Mouse (Mus musculus) natural killer cell, adult 2 months (primary cell): ENCODE measurements around the gene Cisd1.

Source experiments
- DNase-seq, 2 experiments: peaks; one replicate each; pipeline ENCODE4 v3.0.0; 2022; ENCODE audit warnings: low spot score in 2 of 2

Gene Cisd1

DNA sequence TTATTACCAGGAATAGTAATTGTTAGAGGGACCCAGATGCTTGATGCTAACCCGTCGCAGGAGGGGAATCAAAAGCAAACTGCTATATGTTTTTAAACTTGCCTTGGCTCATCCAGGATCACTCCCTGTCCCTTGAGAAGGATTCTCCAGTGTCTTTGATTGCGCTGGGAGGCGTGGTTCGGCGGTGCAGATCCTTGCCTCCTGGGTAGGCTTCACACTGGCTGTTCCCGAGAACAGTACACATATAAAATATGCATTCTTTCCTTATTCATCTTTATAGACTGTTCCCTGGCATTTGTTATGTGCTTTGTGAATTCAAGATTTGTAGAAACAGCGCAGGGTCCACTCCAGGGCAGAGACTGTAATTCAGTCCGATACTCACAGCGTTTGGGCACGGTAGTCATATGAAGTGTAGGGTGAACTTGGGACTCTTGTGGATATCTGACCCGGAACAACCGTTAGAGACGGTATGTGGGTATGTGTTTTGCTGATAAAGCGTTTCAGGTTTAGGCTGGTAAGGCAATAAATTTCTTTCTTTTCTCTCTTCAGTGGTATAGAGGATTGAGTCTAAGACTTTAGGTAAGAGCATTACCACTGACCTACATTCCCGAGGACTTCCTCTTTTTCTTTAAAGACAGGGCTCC lies 4.0 kb upstream of the Cisd1 start:
- DNase-seq = no peak

DNA sequence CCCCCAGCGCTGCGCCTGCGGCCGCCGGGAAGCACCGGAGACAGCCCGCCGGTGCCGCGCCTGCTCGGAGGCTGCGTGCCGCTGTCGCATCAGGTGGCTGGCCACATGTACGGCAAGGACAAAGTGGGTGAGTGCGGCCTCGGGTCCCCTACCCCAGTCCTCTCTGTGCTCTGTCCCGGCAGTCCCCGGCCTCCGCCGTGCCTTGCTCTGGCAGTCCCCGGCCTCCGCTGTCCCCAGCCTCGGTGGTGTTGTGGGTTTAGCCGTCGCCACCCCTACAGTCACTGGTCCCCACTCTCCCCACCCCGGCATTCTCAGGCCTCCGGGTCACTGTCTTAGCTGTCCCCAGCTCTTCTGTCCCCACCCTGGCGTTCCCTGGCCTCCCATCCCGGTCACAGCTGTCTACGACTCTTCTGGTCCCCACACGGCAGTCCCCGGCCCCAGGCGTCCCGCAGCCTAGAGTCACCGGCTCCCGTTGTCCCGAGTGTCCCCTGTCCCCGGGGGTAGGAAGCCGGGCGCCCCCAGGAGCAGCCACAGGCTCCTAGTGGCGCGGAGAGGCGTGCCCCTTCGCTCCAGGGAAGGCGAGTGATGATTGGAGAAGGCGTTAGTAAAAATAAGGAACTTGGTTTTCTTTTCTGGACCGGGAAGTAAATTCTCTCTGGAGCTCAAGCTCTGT lies 3.3 kb upstream of the Cisd1 start:
- DNase-seq = no peak

DNA sequence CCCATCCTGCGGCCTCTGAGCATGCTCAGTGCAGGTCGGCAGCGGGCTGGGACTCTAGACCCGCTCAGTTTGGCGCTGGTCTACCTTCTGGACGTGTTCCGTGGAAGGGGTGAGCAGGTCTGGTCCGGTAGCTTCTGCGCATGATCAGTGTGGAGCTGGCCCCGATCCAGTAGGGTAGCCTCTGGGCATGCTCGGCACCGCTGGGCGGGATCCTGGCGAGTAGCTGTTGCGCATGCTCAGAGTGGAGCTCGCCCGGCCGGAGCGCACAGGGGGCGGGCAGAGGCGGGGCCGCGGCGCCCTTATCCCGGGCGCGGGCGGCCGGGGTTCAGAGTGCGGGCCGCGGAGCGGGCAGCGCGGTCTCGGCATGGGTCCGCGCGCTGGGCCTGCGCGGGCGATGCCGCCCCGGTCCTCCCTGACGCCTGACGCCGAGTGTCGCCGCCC lies 2.8 kb upstream of the Cisd1 start, which contains the start of gene Ipmk:
Gene Ipmk, plus strand, starts transcription at position 255 of the 441 bp plus-strand sequence.
- DNase-seq = peak; percentile 95 to 97

DNA sequence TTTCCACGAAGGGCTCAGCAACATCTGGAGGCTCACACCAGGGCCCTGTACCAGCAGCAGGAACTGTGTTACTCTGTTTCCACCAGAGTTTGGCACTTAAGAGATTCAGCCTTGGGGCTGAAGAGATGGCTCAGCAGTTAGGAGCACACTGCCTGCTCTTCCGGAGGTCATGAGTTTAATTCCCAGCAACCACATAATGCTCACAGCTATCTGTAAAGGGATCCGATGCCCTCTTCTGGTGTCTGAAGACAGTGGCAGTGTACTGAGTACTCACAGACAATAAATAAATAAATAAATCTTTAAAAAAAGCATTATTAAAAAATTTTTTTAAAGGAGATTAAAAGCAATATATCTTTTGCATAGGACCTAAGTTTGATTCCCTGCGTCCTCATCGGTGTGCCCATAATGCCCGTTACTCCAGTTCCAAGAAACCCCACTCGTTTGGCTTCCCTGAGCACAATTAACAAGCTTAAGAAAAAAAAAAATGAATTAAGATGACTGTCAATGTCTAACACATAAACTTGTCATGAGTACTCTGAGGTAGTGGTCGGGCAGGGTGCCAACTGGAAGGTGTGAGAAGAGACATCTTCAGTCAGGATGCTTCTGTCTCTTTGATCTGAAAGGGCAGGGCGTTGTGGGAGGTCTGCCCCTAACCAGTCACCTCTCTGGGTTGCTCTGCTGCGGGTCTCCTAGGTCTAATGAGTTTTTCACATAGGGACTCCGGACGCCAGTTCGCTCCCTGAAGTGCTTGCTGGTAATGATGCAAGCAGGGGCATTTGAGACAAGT lies 2.2 kb upstream of the Cisd1 start:
- peak; percentile 81 to 88 for DNase-seq

GRCm38 (mm10) chr10:71346106-71346505 lies 1.4 kb upstream of the Cisd1 start:
- no peak for DNase-seq

GRCm38 (mm10) chr10:71343567-71344265 lies 1.0 kb downstream of the Cisd1 start:
- DNase-seq = no peak

DNA sequence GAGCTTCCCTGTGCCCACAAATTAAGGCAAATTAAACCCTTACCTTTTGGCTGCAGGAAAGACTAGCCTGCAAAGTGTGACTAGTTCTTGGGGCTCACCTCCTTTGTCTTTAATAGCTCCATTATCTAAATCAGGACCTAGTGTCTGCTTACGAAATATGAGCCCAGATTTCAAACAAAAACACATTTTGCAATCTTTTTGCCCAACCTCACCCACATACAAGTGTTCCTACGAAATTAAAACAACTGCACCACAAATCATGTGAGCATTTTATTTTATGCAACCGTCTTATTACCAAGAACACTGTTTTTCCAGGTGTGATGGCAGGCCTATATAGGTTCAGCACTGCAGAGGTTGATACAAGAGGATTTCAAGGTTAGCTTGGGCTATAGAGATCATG lies 1.6 kb downstream of the Cisd1 start:
- DNase-seq = no peak

DNA sequence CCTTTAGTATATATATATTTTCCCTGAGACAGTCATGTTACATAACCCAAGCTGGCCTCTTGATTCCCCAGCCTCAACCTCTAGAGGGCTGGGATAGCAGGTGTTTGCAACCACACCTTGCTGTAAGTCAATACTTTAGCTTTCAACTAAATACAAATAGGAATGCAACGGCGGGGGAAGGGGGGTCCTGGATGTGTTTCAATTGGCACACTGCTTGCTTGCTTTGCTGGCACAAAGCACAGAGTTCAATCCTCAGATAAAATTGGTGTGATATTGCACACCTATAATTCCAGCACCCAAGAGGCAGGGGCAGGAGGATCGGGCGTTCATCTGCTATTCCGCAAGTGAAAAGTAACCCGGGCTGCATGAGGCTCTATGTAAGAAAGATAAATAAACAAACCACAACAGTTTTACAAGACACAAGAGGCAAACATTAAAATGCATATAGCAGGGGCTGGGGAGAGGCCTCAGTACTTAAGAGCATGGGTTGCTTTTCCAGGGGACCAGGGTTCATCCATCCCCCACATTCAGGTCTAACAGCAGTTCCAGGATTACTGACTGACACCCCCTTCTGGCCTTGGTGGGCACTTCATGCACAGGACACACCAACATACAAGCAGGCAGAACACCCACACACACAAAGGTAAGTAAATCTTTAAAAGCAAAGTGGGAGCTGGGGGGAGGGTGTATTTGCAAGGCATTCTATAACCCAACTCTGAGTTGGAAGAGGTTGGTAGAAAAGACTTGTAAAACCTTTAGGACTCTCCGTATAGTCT lies 2.5 kb downstream of the Cisd1 start:
- peak; percentile 3 to 18 for DNase-seq

DNA sequence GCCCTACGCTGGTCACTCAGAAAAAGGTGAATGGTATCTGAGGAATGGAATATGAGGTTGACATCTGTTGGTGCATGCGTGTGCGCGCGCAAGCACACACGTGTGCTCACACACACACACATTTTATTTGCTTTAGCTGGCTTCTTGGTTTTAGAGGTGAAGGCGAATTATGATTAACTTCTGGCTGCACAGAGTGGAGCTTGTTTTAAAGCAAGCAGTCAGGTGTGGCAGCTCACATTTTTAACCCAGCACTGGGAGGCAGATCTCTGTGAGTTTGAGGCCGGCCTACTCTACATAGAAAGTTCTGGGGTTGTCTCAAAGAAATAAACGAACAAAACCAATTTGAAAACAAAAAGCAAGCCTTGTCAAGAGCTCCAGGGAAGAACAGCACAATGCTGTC lies 3.5 kb downstream of the Cisd1 start:
- no peak for DNase-seq

GRCm38 (mm10) chr10:71340195-71340594 lies 4.6 kb downstream of the Cisd1 start:
- no peak for DNase-seq

DNA sequence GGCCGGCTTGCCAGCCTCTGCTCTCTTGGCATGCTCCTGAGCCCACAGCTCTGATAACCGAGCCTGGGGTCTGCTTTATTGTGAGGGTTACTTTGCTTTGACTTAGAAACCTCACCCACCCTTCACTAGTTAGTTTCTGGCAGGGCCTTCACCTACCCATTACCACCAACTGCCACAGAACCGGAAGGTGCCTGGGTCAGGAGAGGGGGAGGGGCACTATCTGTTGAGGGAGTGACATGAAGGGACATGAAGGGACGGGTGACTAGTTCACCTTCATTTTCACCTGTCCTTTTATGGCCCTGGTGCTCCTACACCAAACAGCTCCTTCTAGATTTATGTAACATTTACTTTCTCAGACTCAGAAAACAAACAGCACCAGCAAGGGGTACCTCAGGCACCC lies 5.3 kb downstream of the Cisd1 start:
- DNase-seq = peak in 1 of 2 experiments; percentile 14

DNA sequence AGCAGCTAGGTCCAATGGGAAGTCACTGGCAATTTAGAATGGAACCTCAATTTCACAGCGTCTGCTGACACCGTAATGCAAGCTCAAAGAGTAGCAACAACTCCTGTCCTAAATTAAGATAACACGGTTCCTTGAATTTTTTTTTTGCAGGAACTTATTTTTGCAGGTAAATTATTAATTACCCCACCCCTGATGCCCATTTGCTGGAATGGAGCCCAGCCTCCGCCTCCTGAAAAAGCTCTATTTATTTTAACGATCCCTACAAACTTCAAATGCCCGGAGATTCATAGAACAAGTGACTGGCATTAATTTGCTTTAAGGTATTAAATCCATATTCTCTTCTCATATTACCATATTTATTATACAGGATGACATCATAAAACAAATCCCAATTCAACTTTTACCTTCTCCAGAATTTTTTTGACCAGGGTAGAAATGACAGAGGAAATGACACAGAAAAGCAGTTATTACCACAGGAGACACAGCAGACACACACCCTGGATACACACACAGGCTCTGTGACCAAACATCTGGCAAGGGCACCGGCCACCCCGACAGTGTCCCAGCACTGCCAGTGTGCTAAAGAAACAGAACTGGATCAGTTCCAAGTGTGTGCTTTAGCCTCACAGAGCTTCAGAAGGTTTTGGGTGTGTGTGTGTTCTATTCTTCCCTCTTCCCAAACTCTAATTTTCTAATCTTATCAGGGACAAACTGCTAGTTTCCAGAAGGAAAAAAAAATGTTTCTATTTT lies 6.4 kb downstream of the Cisd1 start:
- DNase-seq = no peak

DNA sequence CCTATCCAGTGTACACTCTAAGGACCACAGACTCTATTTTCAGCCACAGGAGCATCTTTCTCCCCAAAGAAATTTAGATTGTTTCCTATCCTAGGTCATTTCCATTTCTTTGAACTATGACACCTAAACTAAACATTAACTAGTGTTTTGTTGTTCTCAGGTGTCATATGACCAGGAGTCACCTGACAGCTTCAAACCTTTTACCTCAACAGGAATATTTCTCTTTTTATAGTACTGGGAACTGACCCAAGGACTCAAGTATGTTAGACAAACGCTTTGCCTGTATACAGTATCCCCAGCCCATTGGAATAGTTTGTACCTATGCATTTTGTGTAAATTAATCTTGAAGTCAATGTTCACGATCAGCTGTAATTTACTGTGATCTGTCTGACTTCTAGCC lies 7.0 kb downstream of the Cisd1 start:
- DNase-seq = no peak

- DNase-seq = no peak
These were observed 11.9 kb downstream of the Cisd1 start for GRCm38 (mm10) chr10:71332859-71333258.

DNA sequence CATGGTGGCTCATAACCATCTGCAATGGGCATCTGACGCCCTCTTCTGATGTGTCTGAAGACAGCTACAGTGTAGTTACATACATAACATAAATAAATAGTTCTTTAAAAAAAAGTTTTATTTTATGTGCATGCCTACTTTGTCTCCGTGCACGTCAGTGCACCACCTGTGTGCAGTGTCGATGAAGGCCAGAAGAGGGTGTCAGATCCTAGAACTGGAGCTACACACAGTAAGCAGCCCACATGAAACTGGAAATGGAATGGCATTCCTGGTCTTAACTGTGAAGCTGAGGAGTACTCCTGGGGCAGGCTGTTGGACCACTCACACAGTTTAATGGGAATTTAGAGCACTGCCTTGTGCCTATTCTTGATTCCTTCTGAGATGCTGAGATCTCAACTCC lies 12.4 kb downstream of the Cisd1 start:
- no peak for DNase-seq

GRCm38 (mm10) chr10:71331908-71332307 lies 12.8 kb downstream of the Cisd1 start:
- DNase-seq = no peak

DNA sequence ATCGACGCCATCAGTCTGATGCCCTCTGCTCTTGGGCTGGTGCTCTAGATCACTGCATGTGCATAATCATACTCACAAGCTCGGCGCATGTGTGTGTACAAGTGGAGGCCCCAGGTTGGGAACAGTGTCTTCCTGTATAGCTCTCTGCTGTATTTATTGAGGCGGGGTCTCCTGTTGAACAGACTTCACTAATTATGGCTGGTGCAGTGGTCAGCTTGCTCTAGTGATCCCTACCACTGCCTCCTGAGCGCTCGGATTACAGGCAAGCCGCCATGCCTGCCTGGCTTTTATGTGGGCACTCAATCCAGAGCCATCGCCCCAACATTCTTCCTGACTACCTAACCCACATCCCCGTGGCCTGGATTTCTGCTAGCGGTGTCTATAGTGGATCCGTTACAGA lies 14.7 kb downstream of the Cisd1 start:
- DNase-seq = no peak

- DNase-seq = no peak
These were observed 15.5 kb downstream of the Cisd1 start for GRCm38 (mm10) chr10:71329295-71329694.

GRCm38 (mm10) chr10:71328870-71329269 lies 15.9 kb downstream of the Cisd1 start:
- DNase-seq = no peak

- no peak for DNase-seq
These were observed 16.4 kb downstream of the Cisd1 start for GRCm38 (mm10) chr10:71328382-71328781.

DNA sequence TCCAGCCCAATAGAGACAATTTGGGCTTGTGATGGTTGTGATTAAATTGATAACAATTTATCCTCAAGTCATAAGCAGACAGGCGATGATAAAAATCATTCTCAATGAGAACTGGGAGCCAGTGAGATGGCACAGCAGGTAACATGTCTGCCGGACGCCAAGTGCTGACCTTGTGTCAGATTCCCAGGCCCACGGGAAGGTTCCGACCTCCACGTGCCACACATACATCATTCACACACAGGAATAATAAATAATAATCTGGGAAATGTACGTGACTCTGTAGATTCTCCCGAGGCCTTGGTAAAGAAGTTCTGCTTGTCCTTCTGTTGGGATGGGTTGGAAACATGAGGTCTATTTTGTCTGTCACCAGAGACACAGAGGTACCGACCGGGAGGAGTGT lies 17.4 kb downstream of the Cisd1 start:
- no peak for DNase-seq
